Mouse (Mus musculus) frontal cortex, postnatal 25 days (tissue): ENCODE results near the gene Ass1.

Source experiments
- DNase-seq, 2 experiments: peaks; one replicate each; pipeline ENCODE4 v3.0.0; 2022; ENCODE audit warnings: low spot score in 2 of 2

The Ass1 gene

DNA sequence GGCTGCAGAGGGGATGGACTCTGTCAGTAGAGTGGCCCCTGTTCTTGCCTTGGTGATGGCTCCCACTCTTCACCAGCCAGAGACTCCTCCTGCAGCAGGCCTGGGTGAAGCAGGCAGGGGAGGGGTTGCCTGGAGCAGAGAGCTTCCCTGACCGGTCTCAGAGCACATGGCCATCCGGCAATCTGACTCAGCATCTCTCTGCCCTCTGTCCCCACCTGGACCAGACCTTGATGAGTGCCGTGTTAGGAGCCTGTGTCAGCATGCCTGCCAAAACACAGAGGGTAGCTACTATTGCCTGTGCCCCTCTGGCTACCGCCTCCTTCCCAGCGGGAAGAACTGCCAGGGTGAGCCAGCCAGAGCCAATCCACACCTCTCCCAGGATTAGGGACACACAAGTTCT lies 11.5 kb upstream of the Ass1 start:
- DNase-seq = no peak

GRCm38 (mm10) chr2:31458989-31459936 lies 10.7 kb upstream of the Ass1 start:
- no peak for DNase-seq

- no peak for DNase-seq
Measured at GRCm38 (mm10) chr2:31460025-31460571, 9.9 kb upstream of the Ass1 start.

- no peak for DNase-seq
Measured at GRCm38 (mm10) chr2:31460920-31461319, 9.1 kb upstream of the Ass1 start.

GRCm38 (mm10) chr2:31462051-31462450 lies 8.0 kb upstream of the Ass1 start:
- no peak for DNase-seq

GRCm38 (mm10) chr2:31463253-31463652 lies 6.8 kb upstream of the Ass1 start:
- no peak for DNase-seq

- DNase-seq = no peak
Measured at GRCm38 (mm10) chr2:31463696-31464528, 6.1 kb upstream of the Ass1 start.

GRCm38 (mm10) chr2:31464529-31464910 lies 5.5 kb upstream of the Ass1 start:
- no peak for DNase-seq

DNA sequence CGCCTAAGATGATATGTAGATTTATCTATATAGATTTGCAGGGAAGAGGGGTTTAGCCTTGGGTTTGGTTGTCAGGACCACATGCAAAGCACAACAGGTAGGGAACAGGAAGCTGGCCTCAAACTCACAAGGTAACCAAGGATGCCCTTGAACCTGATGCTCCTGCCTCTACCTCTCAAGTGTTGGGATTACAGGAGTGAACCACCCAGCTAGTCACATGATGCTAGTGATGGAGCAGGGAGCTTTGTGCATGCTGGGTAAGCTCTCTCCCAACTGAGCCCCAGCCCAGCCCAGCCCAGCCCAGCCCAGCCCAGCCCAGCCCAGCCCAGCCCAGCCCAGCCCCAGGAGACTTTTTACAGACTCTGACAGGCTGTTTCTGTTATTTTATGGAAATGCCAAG lies 2.5 kb upstream of the Ass1 start:
- DNase-seq = no peak

DNA sequence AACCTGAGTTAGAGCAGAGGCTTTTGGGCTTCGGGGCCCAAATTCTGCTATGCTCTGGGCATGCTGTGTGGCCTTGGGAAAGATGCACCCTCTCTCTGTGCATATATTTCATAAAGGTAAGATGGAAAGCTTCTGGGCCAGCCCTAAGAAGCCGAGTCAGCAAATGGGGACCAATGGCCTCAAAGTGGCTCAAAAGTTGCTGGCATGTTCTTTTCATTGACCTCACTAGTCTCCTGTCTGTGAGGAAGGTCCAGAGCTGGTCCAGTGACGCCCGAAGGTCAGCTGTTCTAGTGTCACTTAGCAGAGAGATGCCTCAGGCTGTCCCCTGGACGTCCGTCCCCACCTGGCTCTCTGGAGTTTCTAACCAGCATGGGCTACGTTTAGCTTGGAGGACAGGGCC lies 1.1 kb upstream of the Ass1 start:
- DNase-seq = no peak

DNA sequence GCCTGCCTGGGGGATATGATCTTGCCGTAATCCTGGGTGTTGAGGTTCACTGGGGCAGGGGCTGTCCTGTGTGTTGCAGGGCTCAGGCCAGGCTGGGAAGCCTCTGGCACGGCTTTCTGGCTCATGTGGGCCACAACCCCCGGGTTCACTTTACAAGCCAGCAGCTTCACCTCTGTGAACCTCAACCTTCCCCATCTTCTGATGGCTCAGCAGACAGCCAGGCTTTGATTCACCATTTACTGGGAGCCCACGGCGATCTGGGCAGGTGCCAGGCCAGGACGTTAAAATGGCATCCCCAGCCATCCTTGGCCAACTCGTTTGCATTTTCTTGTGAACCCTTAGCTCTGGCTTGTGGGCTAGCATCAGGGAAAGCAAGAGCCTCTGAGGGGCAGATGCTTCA lies 527 bp upstream of the Ass1 start:
- DNase-seq = no peak

DNA sequence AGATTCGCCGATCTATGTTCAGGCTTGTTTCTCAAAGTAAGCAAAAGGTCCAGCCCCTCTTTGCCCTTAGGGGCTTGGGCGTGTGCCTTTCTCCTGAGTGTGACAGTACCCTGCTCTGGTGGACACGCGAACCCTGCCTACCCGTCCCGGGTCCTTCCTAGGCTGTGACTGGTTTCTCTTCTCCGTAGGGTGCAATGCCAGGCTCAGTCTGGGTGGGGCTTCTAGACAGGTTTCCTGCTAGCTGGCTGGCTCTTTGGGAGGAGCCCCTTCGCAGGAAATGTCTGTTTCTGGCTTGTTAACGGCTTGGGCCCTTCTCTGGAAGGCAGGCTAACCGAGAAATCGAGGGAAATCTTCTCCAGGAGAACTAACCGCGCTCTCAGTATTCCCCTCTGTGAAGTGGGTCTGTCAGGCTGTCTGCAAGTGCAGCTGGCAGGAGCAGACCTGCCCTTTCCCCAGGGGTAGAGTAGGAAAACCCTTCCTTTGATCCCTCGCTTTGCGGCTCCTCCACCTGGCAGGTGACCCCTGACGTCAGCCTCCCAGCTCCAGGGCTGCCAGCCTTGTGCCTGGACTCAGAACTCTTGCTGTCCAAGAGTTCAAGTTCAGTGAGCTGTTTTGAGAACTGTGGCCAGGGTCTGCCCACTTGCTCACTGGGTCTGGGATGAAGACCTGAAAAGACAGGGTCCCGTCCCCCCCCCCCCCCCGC lies 827 bp downstream of the Ass1 start:
- DNase-seq = no peak

DNA sequence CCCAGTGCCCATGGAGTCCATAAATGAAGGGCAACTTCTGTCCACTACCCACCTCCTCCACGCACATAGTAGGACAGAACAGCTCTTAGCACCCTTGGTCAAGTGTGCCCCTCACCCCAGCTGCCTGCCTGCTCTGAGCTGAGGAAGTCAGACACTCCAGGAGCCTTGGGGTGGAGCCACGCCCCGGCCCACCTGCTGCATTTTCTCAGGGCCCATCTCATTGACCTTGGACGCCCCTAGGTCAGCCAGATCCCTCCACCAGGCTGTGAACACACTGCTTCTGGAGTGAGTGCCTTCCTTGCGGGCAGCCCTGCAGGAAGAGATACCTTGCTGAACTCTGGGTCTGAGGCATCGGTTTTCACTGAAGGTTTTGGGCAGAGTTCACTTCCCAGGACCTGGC lies 1.6 kb downstream of the Ass1 start:
- no peak for DNase-seq

- no peak for DNase-seq
Measured at GRCm38 (mm10) chr2:31472406-31473065, 2.5 kb downstream of the Ass1 start.

DNA sequence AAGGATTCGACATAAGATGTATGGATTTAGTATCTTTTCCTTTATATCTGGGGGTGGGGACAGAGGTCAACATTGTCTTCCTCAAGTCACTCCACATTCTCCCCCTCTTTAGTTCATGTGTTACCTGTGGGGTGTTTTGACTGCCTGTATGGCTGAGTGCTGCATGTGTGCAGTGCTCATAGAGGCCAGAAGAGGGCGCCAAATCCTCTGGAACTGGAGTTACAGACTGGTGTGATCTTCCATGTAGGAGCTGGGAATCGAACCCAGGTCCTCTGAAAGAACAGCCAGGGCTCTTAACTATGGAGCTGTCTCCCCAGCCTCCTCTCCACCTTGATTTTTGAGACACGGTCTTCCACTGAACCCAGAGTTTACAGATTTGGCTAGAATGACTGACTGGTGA lies 3.9 kb downstream of the Ass1 start:
- no peak for DNase-seq

DNA sequence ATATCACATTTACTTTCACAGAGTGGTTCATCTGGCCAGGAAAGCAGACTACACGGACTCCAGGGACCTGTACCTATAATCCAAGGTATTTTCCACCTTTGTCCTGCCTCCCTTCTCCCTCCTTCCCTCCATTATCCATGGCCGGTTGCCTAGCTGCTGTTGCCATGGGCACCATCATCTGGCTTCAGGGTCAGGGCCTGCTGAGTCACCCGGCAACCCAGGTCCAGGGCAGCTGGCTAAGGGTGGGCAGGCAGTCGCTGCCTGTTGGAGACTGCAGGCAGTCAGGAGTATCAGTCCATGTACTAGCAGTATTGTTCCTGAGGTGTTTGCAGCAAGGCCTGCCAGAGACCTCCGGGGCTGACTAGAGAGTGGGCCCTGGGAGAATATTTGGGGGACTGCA lies 4.7 kb downstream of the Ass1 start:
- no peak for DNase-seq

DNA sequence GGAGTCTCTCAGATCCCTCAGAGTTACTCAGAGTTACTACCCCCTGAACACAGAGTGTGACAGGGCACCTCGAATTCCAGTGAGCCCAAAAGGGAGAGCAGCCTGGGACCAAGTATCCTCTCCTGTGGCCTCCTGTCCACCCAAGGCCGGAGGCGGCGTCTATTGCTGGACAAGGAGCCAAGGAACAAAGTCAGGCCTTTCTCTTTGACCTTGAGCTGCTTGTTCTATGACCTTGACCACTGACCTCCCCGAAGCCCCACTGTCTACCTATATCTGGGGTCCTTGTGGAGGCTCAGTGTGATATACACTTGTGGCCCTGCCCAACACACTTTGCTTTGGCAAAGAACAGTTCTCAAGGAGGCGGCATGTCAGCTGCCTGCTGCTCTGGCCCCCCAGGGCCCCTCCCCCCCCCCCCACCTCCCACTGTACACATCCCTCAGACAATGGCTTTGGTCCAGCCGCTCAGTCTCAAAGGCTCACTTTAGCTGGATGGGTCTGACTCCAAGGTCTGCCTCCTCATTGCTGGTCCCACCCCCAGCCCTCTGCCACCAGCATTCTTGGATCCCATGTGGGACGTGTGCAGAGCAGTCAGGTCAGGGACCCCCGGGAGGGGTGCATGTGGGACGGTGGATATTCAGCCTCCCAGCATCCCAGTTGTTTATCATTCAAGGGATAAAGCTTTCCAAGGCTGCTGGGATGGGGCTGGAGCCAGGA lies 6.3 kb downstream of the Ass1 start:
- no peak for DNase-seq

DNA sequence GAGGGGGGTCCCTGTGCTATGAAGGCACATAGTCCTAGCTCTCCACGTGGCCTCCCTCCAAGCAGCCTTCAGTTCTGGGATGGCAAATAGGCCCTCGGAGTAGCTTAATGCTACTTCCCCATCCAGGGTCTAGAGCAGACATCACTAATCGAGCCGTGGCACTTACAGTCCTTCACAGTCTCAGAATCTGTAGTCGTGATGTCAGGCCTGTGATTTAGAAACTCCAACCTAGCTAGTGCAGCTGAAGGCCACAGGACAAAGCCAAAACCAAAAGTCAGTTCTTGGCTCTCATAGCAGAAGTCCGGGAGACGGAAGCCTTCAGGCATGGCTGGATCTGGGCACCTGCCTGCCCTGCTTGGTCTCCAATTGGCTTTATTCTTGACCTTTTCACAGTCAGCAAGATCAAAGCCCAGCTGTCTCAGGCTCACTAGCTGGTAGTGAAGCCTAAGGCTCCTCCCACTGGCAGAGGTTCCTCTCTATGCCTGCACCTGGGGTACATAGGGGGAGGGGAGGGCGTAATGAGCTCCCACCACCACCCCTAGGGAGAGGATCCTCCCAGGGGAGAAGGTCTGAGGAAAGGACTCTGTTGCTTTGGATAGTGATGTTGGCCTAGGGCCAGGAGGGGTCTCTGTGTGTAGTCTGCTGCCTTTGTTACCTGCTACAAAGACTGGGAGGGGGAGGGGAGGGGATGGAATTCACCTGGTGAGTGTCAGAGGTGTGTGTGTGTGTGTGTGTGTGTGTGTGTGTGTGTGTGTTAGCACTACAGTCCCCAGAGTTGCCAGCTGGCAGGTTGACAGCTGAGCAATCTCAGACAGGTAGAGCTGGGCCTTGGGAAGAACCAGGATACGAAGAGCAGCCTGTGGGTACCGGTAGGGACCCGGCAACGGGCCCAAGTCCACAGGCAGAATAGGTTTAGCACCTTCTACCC lies 7.5 kb downstream of the Ass1 start:
- DNase-seq = no peak

DNA sequence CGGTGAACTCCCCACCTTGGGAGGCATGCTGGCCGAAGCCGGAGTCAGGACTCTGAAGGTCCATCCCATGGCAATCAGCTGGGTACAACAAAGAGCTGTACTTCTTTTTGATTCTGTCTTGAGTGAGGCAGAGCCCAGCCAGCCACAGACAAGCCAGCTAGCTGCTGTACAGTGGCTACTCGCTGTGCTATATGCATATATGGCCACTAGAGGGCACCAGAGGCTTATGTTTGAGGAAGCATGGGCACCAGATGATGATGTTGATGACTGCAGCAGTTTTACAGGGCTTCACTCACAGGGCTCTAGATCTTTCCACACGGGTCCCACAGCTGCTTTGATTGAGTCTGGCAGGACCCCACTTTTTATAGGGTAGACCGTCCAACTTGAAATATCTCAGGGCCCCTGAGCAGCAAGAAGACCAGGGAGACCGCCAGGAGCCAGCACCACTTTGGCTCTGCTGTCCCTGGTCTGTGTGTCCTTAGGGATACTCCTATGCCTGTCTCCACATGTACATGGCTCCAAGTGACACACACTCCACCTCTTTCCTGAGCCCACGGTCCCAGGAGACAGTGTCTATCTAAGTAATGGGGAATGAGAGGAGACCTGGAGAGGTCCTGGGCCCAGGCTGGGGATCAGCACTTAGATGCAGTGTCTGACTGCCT lies 13.0 kb downstream of the Ass1 start:
- peak; percentile 69 to 88 for DNase-seq
